Mouse (Mus musculus): ENCODE data around the gene Ldlrad3.

GRCm38 (mm10) chr2:102157555-102157954 is 28.6 kb downstream of the Ldlrad3 start:
- TF ChIP-seq CTCF (conservative IDR thresholded peaks at IDR 0.05; ENCODE audit: insufficient read depth, insufficient read length, low read depth, low read length) (no peak), POLR2A (IDR thresholded peaks at IDR 0.05; ENCODE audit: low read depth, low read length) (no peak)

Measured in kidney, adult 2 months (tissue).